Mouse (Mus musculus) lung, adult 2 months (tissue): ENCODE results near the gene Slco4a1.

Experiments
- CTCF ChIP-seq: fragments of 200-500 bp; IDR thresholded peaks from 2 replicates; pipeline ENCODE4 v1.5.1; 2011; ENCODE audit warnings: mild to moderate bottlenecking, low read length, control low read depth; ENCODE audit not compliant: insufficient read depth
- POLR2A ChIP-seq: fragments of 200-500 bp; IDR thresholded peaks from 2 replicates; pipeline ENCODE4 v1.6.1; 2011; ENCODE audit warnings: low read depth, mild to moderate bottlenecking, control low read depth, low read length, borderline replicate concordance; ENCODE audit errors: extremely low read depth

- TF ChIP-seq CTCF (no peak), POLR2A (no peak)
Observed at GRCm38 (mm10) chr2:180495906-180496305, 39.9 kb downstream of the Slco4a1 start.
